Mouse (Mus musculus): ENCODE measurements around the gene Nol6. TPM values are rescaled to one million over a fixed set of nuclear protein-coding genes. Genes with fewer than 3 reads are reported as not detected.

Gene Nol6
- polyA plus RNA-seq, 1 experiment = 1.3 TPM

- no peaks in the 10 kb centered on the region for H3K9me3 ChIP-seq (ENCODE audit: control insufficient read depth, low read length)
- peaks cover 9% of the 10 kb centered on the region for H3K27me3 ChIP-seq (ENCODE audit: control insufficient read depth)
- no peaks in the 10 kb centered on the region; the same call in 1 of the 2 replicates for H3K4me1 ChIP-seq (ENCODE audit: control insufficient read depth)
- no peaks in the 10 kb centered on the region for H3K36me3 ChIP-seq (ENCODE audit: control insufficient read depth)
- H3K4me3 ChIP-seq (replicated peaks) = no peak overlapping the region
- TF ChIP-seq TAL1 (IDR thresholded peaks at IDR 0.05; ENCODE audit: low read length) (no peak), GATA1 (IDR thresholded peaks at IDR 0.05; ENCODE audit: low read length) (no peak)
Measured at GRCm38 (mm10) chr4:41107440-41107839, 16.8 kb downstream of the Nol6 start.

DNA sequence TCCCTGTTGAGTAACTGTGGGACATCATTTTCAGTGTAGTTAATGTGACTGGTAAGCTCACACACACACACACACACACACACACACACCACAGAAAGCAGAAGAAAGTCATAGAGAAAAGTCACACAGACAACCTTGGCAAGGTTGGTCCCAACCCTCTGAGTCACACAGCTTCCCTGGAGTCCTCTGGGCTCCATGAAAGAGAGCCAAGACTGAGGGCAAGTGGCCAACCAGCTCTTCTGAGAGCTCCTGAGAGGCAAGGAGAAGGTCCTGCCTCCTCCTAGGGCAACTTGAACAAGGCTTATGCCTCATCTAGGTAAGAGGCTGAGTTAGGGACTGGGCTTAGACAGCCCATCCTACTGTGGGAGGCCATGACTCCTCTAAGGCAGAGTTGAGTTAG, 21.4 kb downstream of the Nol6 start:
- H3K27me3 ChIP-seq (ENCODE audit: control insufficient read depth) = peaks cover 53% of the 10 kb centered on the region
- H3K9me3 ChIP-seq (ENCODE audit: control insufficient read depth, low read length) = no peaks in the 10 kb centered on the region
- H3K36me3 ChIP-seq (ENCODE audit: control insufficient read depth) = no peaks in the 10 kb centered on the region
- TF ChIP-seq TAL1 (IDR thresholded peaks at IDR 0.05; ENCODE audit: low read length) (no peak), GATA1 (IDR thresholded peaks at IDR 0.05; ENCODE audit: low read length) (no peak)
- H3K4me1 ChIP-seq (ENCODE audit: control insufficient read depth) = peaks cover 10% of the 10 kb centered on the region
- no peak overlapping the region for H3K4me3 ChIP-seq (replicated peaks)

- Histone ChIP-seq H3K9me3 (ENCODE audit: control insufficient read depth, low read length) (no peaks in the 10 kb centered on the region), H3K27me3 (ENCODE audit: control insufficient read depth) (peaks cover 66% of the 10 kb centered on the region), H3K4me3 (replicated peaks) (no peak overlapping the region), H3K4me1 (ENCODE audit: control insufficient read depth) (peaks cover 29% of the 10 kb centered on the region), H3K36me3 (ENCODE audit: control insufficient read depth) (peaks cover 4% of the 10 kb centered on the region)
- no peak for TF ChIP-seq TAL1 (IDR thresholded peaks at IDR 0.05; ENCODE audit: low read length)
- no peak for TF ChIP-seq GATA1 (IDR thresholded peaks at IDR 0.05; ENCODE audit: low read length)
Measured at GRCm38 (mm10) chr4:41100986-41101385, 23.3 kb downstream of the Nol6 start.

GRCm38 (mm10) chr4:41098577-41098951, 25.7 kb downstream of the Nol6 start:
- Histone ChIP-seq H3K36me3 (ENCODE audit: control insufficient read depth) (peaks cover 28% of the 10 kb centered on the region), H3K4me1 (ENCODE audit: control insufficient read depth) (peaks cover 51% of the 10 kb centered on the region), H3K9me3 (ENCODE audit: control insufficient read depth, low read length) (no peaks in the 10 kb centered on the region), H3K27me3 (ENCODE audit: control insufficient read depth) (peaks cover 66% of the 10 kb centered on the region), H3K4me3 (replicated peaks) (peak overlapping the region; percentile 76)
- TF ChIP-seq TAL1 (IDR thresholded peaks at IDR 0.05; ENCODE audit: low read length) (no peak), GATA1 (IDR thresholded peaks at IDR 0.05; ENCODE audit: low read length) (no peak)

- no peaks in the 10 kb centered on the region for H3K9me3 ChIP-seq (ENCODE audit: control insufficient read depth, low read length)
- TF ChIP-seq TAL1 (IDR thresholded peaks at IDR 0.05; ENCODE audit: low read length) = no peak
- TF ChIP-seq GATA1 (IDR thresholded peaks at IDR 0.05; ENCODE audit: low read length) = no peak
- peaks cover 33% of the 10 kb centered on the region for H3K36me3 ChIP-seq (ENCODE audit: control insufficient read depth)
- peaks cover 62% of the 10 kb centered on the region for H3K27me3 ChIP-seq (ENCODE audit: control insufficient read depth)
- H3K4me1 ChIP-seq (ENCODE audit: control insufficient read depth) = peaks cover 57% of the 10 kb centered on the region
- H3K4me3 ChIP-seq (replicated peaks) = peak within 1 kb of the TSS; percentile 76
Measured at GRCm38 (mm10) chr4:41097871-41098576, 26.2 kb downstream of the Nol6 start, which contains the start of gene Aqp3. Gene Aqp3, minus strand, starts transcription at chr4:41098183.

DNA sequence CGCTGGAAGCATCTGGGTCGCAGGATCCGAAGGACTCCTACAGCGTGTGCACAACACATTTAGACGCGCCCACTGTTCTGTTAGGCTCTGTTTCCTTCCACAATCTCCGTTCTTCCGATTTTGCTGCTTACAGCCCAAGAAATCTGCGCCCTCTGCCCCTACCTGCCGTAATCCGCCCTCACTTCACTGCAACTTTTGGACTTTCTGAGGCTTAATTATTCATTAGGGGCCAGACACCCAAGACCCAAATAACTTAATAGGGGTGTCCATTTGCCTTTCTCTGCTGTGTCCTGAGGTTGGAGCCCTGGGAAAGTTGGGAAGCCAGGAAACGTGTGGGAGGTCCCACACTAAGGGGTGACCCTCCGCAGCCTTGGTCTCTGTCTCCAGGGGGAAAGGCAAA, 26.9 kb downstream of the Nol6 start:
- Histone ChIP-seq H3K36me3 (ENCODE audit: control insufficient read depth) (peaks cover 37% of the 10 kb centered on the region), H3K4me1 (ENCODE audit: control insufficient read depth) (peaks cover 58% of the 10 kb centered on the region), H3K4me3 (replicated peaks) (peak overlapping the region; percentile 76), H3K9me3 (ENCODE audit: control insufficient read depth, low read length) (no peaks in the 10 kb centered on the region), H3K27me3 (ENCODE audit: control insufficient read depth) (peaks cover 56% of the 10 kb centered on the region)
- no peak for TF ChIP-seq GATA1 (IDR thresholded peaks at IDR 0.05; ENCODE audit: low read length)
- no peak for TF ChIP-seq TAL1 (IDR thresholded peaks at IDR 0.05; ENCODE audit: low read length)

GRCm38 (mm10) chr4:41096794-41097193, 27.5 kb downstream of the Nol6 start:
- Histone ChIP-seq H3K36me3 (ENCODE audit: control insufficient read depth) (peaks cover 43% of the 10 kb centered on the region), H3K9me3 (ENCODE audit: control insufficient read depth, low read length) (no peaks in the 10 kb centered on the region), H3K4me1 (ENCODE audit: control insufficient read depth) (peaks cover 63% of the 10 kb centered on the region), H3K4me3 (replicated peaks) (peak overlapping the region; percentile 76), H3K27me3 (ENCODE audit: control insufficient read depth) (peaks cover 50% of the 10 kb centered on the region)
- TF ChIP-seq GATA1 (IDR thresholded peaks at IDR 0.05; ENCODE audit: low read length) (peak; percentile 56), TAL1 (IDR thresholded peaks at IDR 0.05; ENCODE audit: low read length) (peak; percentile 63)

DNA sequence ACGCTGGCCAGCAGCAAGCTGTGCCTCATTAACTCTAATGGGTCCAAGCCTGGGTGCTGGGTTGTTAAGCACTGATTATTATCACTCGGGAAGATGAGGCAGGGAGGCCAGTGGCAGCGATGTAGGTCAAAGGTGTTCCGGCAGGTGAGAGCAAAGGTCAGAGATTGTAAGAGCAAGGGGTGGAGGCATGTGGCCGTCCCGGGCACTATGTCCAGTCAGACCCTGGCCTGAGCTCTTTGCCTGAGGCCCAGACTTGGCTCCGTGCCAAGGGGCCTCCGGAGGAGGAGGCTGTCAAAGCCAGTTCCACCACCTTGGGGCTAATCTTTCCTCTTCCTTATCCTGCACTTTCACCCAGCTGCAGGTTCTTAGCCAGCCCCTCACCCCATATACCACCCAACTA, 28.1 kb downstream of the Nol6 start:
- Histone ChIP-seq H3K27me3 (ENCODE audit: control insufficient read depth) (peaks cover 44% of the 10 kb centered on the region), H3K4me1 (ENCODE audit: control insufficient read depth) (peaks cover 69% of the 10 kb centered on the region), H3K4me3 (replicated peaks) (peak overlapping the region; percentile 76), H3K36me3 (ENCODE audit: control insufficient read depth) (peaks cover 49% of the 10 kb centered on the region), H3K9me3 (ENCODE audit: control insufficient read depth, low read length) (no peaks in the 10 kb centered on the region)
- TF ChIP-seq TAL1 (IDR thresholded peaks at IDR 0.05; ENCODE audit: low read length) (no peak), GATA1 (IDR thresholded peaks at IDR 0.05; ENCODE audit: low read length) (no peak)

DNA sequence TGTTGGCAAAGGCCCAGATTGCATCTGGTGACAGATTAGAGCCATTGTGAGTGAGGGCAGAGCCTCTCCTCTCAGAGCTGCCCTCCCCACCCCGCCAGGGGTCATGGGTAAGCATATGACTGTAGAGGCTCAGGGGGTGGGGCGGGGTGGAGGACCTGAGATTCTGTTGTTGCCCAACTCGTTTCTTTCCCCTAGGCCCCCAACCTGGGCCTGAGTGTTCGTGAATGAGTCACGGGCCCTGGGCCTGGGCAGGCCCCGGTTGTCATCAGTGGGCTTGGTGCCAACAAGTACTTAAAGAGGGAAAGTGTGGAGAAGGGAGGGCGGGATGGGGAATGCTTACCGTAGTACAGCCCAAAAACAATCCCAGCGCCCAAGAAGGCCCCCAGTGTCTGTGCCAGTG, 29.9 kb downstream of the Nol6 start:
- no peak overlapping the region for H3K4me3 ChIP-seq (replicated peaks)
- TF ChIP-seq GATA1 (IDR thresholded peaks at IDR 0.05; ENCODE audit: low read length) (no peak), TAL1 (IDR thresholded peaks at IDR 0.05; ENCODE audit: low read length) (no peak)
- H3K4me1 ChIP-seq (ENCODE audit: control insufficient read depth) = peaks cover 88% of the 10 kb centered on the region
- peaks cover 27% of the 10 kb centered on the region for H3K27me3 ChIP-seq (ENCODE audit: control insufficient read depth)
- H3K36me3 ChIP-seq (ENCODE audit: control insufficient read depth) = peaks cover 49% of the 10 kb centered on the region
- no peaks in the 10 kb centered on the region for H3K9me3 ChIP-seq (ENCODE audit: control insufficient read depth, low read length)
